Mouse (Mus musculus): ENCODE data around the gene Olfr741.

The Olfr741 gene

GRCm38 (mm10) chr14:50472438-50472837, at the start of gene Olfr741:
Olfr741 (plus strand) TSS chr14:50472738.
- no peak for DNase-seq (ENCODE audit: low read depth)

GRCm38 (mm10) chr14:50445245-50445644, 27.3 kb upstream of the Olfr741 start, which contains the start of gene Olfr740:
Olfr740 (plus strand) TSS chr14:50445545.
- no peak for DNase-seq (ENCODE audit: low read depth)

- DNase-seq (ENCODE audit: low read depth) = no peak
These were observed 5.9 kb downstream of the Olfr741 start for GRCm38 (mm10) chr14:50478406-50478805.

GRCm38 (mm10) chr14:50503300-50503699, 30.8 kb downstream of the Olfr741 start, which contains the start of gene Olfr742:
Olfr742 (plus strand) TSS chr14:50503600.
- DNase-seq (ENCODE audit: low read depth) = no peak

GRCm38 (mm10) chr14:50521539-50521938, 49.0 kb downstream of the Olfr741 start, which contains the start of gene Olfr743:
Olfr743 (plus strand) TSS chr14:50521839.
- no peak for DNase-seq (ENCODE audit: low read depth)
